Mouse (Mus musculus): ENCODE results near the gene Fes. TPM values are rescaled to one million over a fixed set of nuclear protein-coding genes. Genes with fewer than 3 reads are reported as not detected.

Fes gene
- 1.6 and 3.2 TPM in 2 replicates for polyA plus RNA-seq (2014; fragmentation: Nextera tagmentation; extraction: Ambion mirVana)

DNA sequence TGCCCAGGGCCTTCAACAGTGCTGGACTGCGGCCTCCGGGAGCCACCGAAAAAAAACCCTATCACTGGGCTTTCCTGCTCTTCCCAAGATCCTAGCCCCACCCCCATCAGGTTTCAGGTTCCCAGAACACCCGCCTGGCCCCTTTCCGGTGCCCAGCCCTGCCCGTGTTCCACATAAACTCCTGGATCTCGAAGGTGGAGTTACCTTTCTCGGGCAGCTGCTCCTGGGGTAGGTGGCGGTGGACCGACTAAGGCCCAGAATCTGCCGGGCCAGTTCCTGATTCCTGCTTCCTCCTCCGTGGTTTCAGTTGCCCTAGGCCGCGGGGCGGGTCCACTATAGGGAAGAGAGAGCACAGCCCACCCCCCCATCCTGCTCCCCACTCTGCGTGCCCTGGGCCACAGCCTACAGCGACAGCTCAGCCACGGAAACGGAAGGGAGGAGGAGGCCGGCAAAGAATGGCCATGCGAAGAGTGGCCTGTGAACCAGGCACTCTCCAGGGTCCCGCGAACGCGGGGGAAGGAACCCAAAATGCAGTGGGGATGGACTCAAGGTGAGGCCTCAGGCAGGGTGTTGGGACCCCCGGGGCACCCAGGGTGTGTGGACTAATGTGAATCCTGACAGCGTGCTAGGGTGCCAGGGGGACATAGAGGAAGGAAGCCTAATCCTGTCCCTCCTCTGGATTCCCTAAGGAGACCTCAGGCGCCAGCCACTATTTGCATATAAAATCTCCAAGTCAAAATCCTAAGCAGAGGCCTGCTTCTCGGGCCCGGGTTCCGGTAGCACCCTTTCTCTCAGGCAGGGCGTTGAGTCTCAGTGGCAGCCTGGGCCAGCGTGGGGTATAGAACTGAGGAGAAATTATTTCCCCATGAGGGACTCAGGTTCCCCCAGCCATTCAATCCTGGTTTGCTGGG lies at the start of gene Fes:
Gene Fes (minus strand): TSS at position 314 of the 911 bp plus-strand sequence.
- no peak within 1 kb of the TSS for H3K27ac ChIP-seq (replicated peaks; ENCODE audit: low read depth, low read length)
- 6% methylated on average over 33 of the region's 33 CpGs for WGBS
- H3K9me3 ChIP-seq (ENCODE audit: control insufficient read depth, low read length): no peaks in the 10 kb centered on the region
- peaks cover 7% of the 10 kb centered on the region; the same call in 1 of the 2 replicates for H3K27me3 ChIP-seq (ENCODE audit: control insufficient read depth, insufficient read depth, low read length)
- ATAC-seq (ENCODE audit: low FRiP score, low TSS enrichment) (no peak), DNase-seq (peak; percentile 47)
- H3K9ac ChIP-seq (replicated peaks; ENCODE audit: low read length): peak within 1 kb of the TSS; percentile 9
- 0 out of 2 replicates have a peak within 1 kb of the TSS, but pooled peaks have one; percentile 8 for H3K4me3 ChIP-seq (replicated peaks; ENCODE audit: low read depth, low read length)
- H3K4me1 ChIP-seq (ENCODE audit: control insufficient read depth, insufficient read depth, low read length): peaks cover 11% of the 10 kb centered on the region
- peaks cover 34% of the 10 kb centered on the region for H3K36me3 ChIP-seq (ENCODE audit: control insufficient read depth, insufficient read depth, low read length)
- peak within 1 kb of the TSS; percentile 21 for H3K4me2 ChIP-seq (ENCODE audit: low read length)

DNA sequence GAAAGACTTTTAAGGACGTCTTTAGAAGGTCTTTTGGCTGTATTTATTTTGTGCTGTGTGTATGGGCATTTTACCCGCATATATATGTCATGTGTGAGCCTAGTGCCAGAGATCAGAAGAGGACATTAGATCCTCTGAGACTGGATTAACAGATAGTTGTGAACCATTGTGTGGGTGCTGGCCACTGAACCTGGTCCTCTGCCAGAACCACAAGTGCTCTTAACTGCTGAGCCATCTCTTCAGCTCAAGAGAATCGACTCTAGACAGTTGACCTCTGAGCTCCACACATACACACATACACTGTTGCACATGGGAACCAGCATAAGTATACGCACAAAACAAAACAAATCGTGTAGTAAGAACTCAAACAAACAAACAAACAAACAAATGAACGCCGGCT lies 48.8 kb upstream of the Fes start:
- 91% methylated on average over 7 of the region's 7 CpGs for WGBS
- no peak for ATAC-seq (ENCODE audit: low FRiP score, low TSS enrichment)
- no peaks in the 10 kb centered on the region for H3K4me1 ChIP-seq (ENCODE audit: control insufficient read depth, insufficient read depth, low read length)
- no peak for DNase-seq
- H3K27me3 ChIP-seq (ENCODE audit: control insufficient read depth, insufficient read depth, low read length): no peaks in the 10 kb centered on the region
- H3K36me3 ChIP-seq (ENCODE audit: control insufficient read depth, insufficient read depth, low read length): no peaks in the 10 kb centered on the region
- no peak overlapping the region for H3K27ac ChIP-seq (replicated peaks; ENCODE audit: low read depth, low read length)
- no peak overlapping the region for H3K9ac ChIP-seq (replicated peaks; ENCODE audit: low read length)
- no peak overlapping the region for H3K4me2 ChIP-seq (ENCODE audit: low read length)
- H3K9me3 ChIP-seq (ENCODE audit: control insufficient read depth, low read length): no peaks in the 10 kb centered on the region
- no peak overlapping the region for H3K4me3 ChIP-seq (replicated peaks; ENCODE audit: low read depth, low read length)

DNA sequence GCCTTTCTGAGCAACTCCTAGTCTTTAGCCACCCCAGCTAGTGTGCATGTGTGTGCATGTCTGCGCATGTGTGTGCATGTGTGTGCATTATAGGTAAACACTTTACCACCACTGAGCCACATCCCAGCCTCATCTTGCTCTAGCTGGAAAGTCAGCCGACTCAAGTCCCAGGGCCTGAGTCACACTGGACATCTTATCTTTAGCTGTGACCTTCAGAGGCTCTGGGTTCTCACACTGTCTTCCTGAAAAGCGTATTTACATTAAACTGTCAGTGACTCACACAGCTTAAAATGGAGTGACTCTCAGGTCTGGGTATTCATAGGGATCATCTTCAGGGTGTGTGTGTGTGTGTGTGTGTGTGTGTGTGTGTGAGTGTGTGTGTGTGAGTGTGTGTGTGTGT lies 47.8 kb upstream of the Fes start:
- no peaks in the 10 kb centered on the region for H3K9me3 ChIP-seq (ENCODE audit: control insufficient read depth, low read length)
- H3K4me1 ChIP-seq (ENCODE audit: control insufficient read depth, insufficient read depth, low read length): no peaks in the 10 kb centered on the region
- 98% methylated on average over 3 of the region's 3 CpGs for WGBS
- no peak overlapping the region for H3K27ac ChIP-seq (replicated peaks; ENCODE audit: low read depth, low read length)
- no peak for DNase-seq
- no peak overlapping the region for H3K9ac ChIP-seq (replicated peaks; ENCODE audit: low read length)
- ATAC-seq (ENCODE audit: low FRiP score, low TSS enrichment): no peak
- H3K27me3 ChIP-seq (ENCODE audit: control insufficient read depth, insufficient read depth, low read length): no peaks in the 10 kb centered on the region
- no peaks in the 10 kb centered on the region for H3K36me3 ChIP-seq (ENCODE audit: control insufficient read depth, insufficient read depth, low read length)
- H3K4me2 ChIP-seq (ENCODE audit: low read length): no peak overlapping the region
- no peak overlapping the region for H3K4me3 ChIP-seq (replicated peaks; ENCODE audit: low read depth, low read length)

DNA sequence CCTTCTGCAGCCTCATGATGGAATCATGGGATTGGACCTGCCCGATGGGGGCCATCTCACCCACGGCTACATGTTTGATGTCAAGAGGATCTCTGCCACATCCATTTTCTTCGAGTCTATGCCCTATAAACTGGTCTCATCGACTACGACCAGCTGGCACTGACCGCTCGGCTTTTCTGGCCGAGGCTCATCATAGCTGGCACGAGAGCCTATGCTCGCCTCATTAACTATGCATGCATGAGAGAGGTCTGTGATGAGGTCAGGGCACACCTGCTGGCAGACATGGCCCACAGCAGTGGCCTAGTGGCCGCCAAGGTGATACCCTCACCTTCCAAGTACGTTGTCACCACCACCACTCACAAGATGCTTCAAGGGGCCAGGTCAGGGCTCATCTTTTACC lies 41.9 kb upstream of the Fes start:
- 92% methylated on average over 12 of the region's 12 CpGs for WGBS
- Histone ChIP-seq H3K4me3 (replicated peaks; ENCODE audit: low read depth, low read length) (no peak overlapping the region), H3K27ac (replicated peaks; ENCODE audit: low read depth, low read length) (no peak overlapping the region), H3K4me1 (ENCODE audit: control insufficient read depth, insufficient read depth, low read length) (no peaks in the 10 kb centered on the region), H3K9me3 (ENCODE audit: control insufficient read depth, low read length) (no peaks in the 10 kb centered on the region), H3K27me3 (ENCODE audit: control insufficient read depth, insufficient read depth, low read length) (no peaks in the 10 kb centered on the region), H3K9ac (replicated peaks; ENCODE audit: low read length) (no peak overlapping the region), H3K36me3 (ENCODE audit: control insufficient read depth, insufficient read depth, low read length) (no peaks in the 10 kb centered on the region), H3K4me2 (ENCODE audit: low read length) (no peak overlapping the region)
- ATAC-seq (ENCODE audit: low FRiP score, low TSS enrichment) (no peak), DNase-seq (no peak)

DNA sequence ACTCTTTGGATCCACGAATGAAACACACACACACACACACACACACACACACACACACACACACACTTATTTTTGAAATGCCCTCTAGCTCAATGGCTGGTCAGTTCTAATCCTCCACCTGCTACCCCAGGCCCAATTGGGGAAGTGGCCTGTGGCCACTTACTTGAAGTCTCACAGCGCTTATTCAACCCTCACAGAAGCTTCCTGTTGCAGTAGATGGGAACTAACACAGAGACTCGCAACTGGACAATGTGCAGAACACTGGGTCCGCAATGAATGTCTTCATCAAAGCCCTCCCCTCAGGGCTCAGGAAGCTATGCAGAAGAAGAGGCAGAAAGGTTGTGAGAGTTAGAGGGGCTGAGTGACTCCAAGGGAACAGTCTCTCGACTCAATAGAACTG lies 40.0 kb upstream of the Fes start:
- Histone ChIP-seq H3K4me1 (ENCODE audit: control insufficient read depth, insufficient read depth, low read length) (no peaks in the 10 kb centered on the region), H3K4me3 (replicated peaks; ENCODE audit: low read depth, low read length) (no peak overlapping the region), H3K4me2 (ENCODE audit: low read length) (no peak overlapping the region), H3K36me3 (ENCODE audit: control insufficient read depth, insufficient read depth, low read length) (no peaks in the 10 kb centered on the region), H3K27ac (replicated peaks; ENCODE audit: low read depth, low read length) (no peak overlapping the region), H3K27me3 (ENCODE audit: control insufficient read depth, insufficient read depth, low read length) (no peaks in the 10 kb centered on the region), H3K9me3 (ENCODE audit: control insufficient read depth, low read length) (no peaks in the 10 kb centered on the region), H3K9ac (replicated peaks; ENCODE audit: low read length) (no peak overlapping the region)
- 84% methylated on average over 5 of the region's 5 CpGs for WGBS
- DNase-seq: no peak
- no peak for ATAC-seq (ENCODE audit: low FRiP score, low TSS enrichment)

DNA sequence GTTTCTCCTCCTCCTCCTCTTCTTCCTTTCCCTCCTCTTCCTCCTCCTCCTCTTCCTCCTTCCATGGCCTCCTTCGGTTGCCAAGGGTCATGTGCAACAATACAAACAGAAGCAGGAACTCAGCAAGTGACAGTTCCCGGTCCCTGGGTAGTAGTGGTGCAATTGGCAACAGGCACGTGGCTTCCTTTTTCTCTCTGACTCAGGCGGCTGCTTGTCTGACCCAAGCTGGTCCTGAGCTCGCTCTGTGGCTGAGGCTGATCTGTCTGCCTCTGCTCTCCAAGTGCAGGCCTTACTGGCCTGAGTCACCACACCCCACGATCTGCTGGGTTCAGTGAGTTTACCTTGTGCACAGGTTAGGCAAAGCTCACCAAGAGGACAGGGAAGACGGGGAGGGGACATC lies 38.6 kb upstream of the Fes start:
- H3K27me3 ChIP-seq (ENCODE audit: control insufficient read depth, insufficient read depth, low read length): no peaks in the 10 kb centered on the region
- 77% methylated on average over 7 of the region's 7 CpGs for WGBS

DNA sequence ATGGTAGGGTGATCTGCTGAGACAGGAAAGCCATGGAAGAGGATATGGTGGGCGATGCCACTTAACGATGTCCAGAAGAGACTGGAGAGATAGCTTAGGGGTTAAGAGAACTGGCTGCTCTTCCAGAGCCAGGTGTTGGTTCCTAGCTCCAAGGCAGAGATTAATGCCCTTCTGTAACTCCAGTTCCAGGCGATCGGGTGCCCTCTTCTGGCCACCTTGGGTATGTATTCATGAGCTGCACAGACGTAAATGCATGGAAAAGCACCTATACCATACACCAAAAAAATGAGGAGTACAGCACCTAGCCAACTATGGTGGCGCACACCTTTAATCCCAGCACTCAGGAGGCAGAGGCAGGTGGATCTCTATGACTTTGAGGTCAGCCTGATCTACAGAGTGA lies 37.0 kb upstream of the Fes start:
- 84% methylated on average over 6 of the region's 6 CpGs for WGBS
- ATAC-seq (ENCODE audit: low FRiP score, low TSS enrichment) (no peak), DNase-seq (no peak)
- H3K9me3 ChIP-seq (ENCODE audit: control insufficient read depth, low read length): no peaks in the 10 kb centered on the region
- no peak overlapping the region for H3K4me2 ChIP-seq (ENCODE audit: low read length)
- H3K4me3 ChIP-seq (replicated peaks; ENCODE audit: low read depth, low read length): no peak overlapping the region
- H3K27me3 ChIP-seq (ENCODE audit: control insufficient read depth, insufficient read depth, low read length): no peaks in the 10 kb centered on the region
- H3K9ac ChIP-seq (replicated peaks; ENCODE audit: low read length): no peak overlapping the region
- H3K27ac ChIP-seq (replicated peaks; ENCODE audit: low read depth, low read length): no peak overlapping the region
- no peaks in the 10 kb centered on the region for H3K36me3 ChIP-seq (ENCODE audit: control insufficient read depth, insufficient read depth, low read length)
- no peaks in the 10 kb centered on the region for H3K4me1 ChIP-seq (ENCODE audit: control insufficient read depth, insufficient read depth, low read length)

More for the DNA sequence above, 38.6 kb upstream of the Fes start:
- H3K36me3 ChIP-seq (ENCODE audit: control insufficient read depth, insufficient read depth, low read length): no peaks in the 10 kb centered on the region
- no peak overlapping the region for H3K27ac ChIP-seq (replicated peaks; ENCODE audit: low read depth, low read length)
- H3K4me2 ChIP-seq (ENCODE audit: low read length): no peak overlapping the region
- no peak for ATAC-seq (ENCODE audit: low FRiP score, low TSS enrichment)
- H3K9me3 ChIP-seq (ENCODE audit: control insufficient read depth, low read length): no peaks in the 10 kb centered on the region
- no peak overlapping the region for H3K4me3 ChIP-seq (replicated peaks; ENCODE audit: low read depth, low read length)
- no peak for DNase-seq
- no peak overlapping the region for H3K9ac ChIP-seq (replicated peaks; ENCODE audit: low read length)
- no peaks in the 10 kb centered on the region for H3K4me1 ChIP-seq (ENCODE audit: control insufficient read depth, insufficient read depth, low read length)

DNA sequence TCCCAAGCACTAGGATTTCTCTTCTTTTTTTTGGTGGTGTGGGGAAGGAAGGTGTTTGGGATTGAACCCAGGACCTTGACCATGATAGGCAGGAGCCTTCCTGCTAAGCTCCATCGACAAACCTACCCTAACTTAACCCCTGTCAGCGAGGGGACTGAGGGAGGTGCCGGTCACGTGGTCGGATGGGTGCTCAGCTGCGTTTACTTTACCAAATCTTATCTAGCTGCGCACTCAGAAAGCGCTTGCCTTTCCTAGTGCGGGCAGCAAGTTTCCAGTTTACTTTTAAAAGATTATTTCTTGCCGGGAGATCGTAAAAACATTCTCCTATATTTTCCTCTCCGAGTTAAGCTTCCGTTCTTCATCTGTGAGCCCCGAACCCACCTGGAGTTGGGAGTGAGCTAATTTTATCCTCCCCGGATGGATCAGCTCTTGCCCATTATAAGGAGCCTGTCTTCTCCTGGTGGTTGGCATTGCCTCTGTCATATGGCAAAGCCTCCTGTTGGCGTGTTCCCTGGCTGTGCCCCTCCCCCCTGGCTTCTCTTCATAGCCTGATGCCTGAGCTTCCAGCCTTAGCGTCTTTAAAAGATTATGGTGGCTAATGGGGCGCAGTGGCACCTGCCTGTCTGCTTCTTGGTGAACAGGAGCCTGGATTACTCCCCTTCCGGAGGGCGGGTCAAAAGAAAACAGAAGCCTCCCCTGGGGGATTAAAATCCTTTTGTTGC lies 35.2 kb upstream of the Fes start:
- Histone ChIP-seq H3K4me1 (ENCODE audit: control insufficient read depth, insufficient read depth, low read length) (no peaks in the 10 kb centered on the region), H3K9me3 (ENCODE audit: control insufficient read depth, low read length) (no peaks in the 10 kb centered on the region), H3K4me2 (ENCODE audit: low read length) (peak overlapping the region; percentile 15; the same call in 1 of the 2 replicates), H3K36me3 (ENCODE audit: control insufficient read depth, insufficient read depth, low read length) (no peaks in the 10 kb centered on the region), H3K4me3 (replicated peaks; ENCODE audit: low read depth, low read length) (no peak overlapping the region), H3K27ac (replicated peaks; ENCODE audit: low read depth, low read length) (no peak overlapping the region), H3K27me3 (ENCODE audit: control insufficient read depth, insufficient read depth, low read length) (no peaks in the 10 kb centered on the region), H3K9ac (replicated peaks; ENCODE audit: low read length) (no peak overlapping the region)
- ATAC-seq (ENCODE audit: low FRiP score, low TSS enrichment) (no peak), DNase-seq (peak; percentile 53)
- 24% methylated on average over 20 of the region's 20 CpGs for WGBS

Data from midbrain, embryonic 14.5 days (tissue).